Mouse (Mus musculus): ENCODE results near the gene Rhox2h. TPM values are rescaled to one million over a fixed set of nuclear protein-coding genes. Genes with fewer than 3 reads are reported as not detected.
"Not testable (repeated sequence)": the region's sequence is repeated elsewhere in the genome, so short reads cannot be mapped to it uniquely, and the experiment has no call there.

Gene Rhox2h
- not detected in 2 replicates for polyA plus RNA-seq (2015; fragmentation: Nextera tagmentation; extraction: Ambion mirVana)

GRCm38 (mm10) chrX:37673177-37673576, at the start of gene Rhox2h:
Gene Rhox2h (minus strand): TSS chrX:37673277.
- H3K36me3 ChIP-seq; H3K27me3 ChIP-seq; H3K4me2 ChIP-seq (replicated peaks); H3K27ac ChIP-seq (replicated peaks); H3K4me1 ChIP-seq; H3K9me3 ChIP-seq; H3K9ac ChIP-seq (replicated peaks); ATAC-seq (replicated peaks); H3K4me3 ChIP-seq: not testable (repeated sequence)
- WGBS, result 87% methylated on average over 8 of the region's 8 CpGs

DNA sequence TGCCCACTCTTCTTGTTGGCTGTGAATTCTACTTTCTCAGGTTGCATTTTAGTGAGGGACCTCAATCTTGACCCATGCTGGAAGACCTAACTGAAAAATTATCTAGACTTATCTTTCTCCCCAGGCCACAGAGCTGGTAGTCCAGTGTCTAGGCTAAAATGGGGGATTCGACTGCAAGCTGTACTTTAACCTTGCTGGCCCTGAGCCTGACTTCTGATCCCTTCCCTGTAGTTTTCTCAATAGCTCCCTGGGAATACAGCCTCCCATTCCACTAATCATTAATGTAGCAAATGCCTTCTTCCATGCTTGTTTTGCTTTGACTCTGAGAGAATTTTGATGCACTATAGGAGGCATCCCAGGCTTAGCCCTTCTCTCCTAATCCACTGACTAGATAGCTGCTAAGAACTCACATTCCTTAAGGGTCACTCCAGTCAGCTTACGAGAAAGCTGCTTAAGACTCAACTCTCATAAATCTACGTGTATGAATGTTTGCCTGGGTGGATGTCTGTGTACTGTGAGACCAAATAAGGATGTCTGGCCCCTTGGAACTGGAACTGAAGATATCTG, 28.8 kb upstream of the Rhox2h start:
- H3K9me3 ChIP-seq, result no peaks in the 10 kb centered on the region
- H3K36me3 ChIP-seq, result no peaks in the 10 kb centered on the region
- no peak for ATAC-seq (replicated peaks)
- H3K27me3 ChIP-seq, result no peaks in the 10 kb centered on the region
- no peak overlapping the region for H3K4me2 ChIP-seq (replicated peaks)
- no peak overlapping the region for H3K9ac ChIP-seq (replicated peaks)
- no peak overlapping the region for H3K27ac ChIP-seq (replicated peaks)
- WGBS, result 80% methylated on average over 3 of the region's 3 CpGs
- no peaks in the 10 kb centered on the region for H3K4me1 ChIP-seq
- no peak overlapping the region for H3K4me3 ChIP-seq

GRCm38 (mm10) chrX:37692261-37692660, 19.2 kb upstream of the Rhox2h start:
- Histone ChIP-seq H3K27me3 (no peaks in the 10 kb centered on the region), H3K4me2 (replicated peaks) (no peak overlapping the region), H3K27ac (replicated peaks) (no peak overlapping the region), H3K36me3 (no peaks in the 10 kb centered on the region), H3K9me3 (no peaks in the 10 kb centered on the region), H3K4me1 (no peaks in the 10 kb centered on the region), H3K4me3 (no peak overlapping the region), H3K9ac (replicated peaks) (no peak overlapping the region)
- no peak for ATAC-seq (replicated peaks)
- 80% methylated on average over 2 of the region's 2 CpGs for WGBS

DNA sequence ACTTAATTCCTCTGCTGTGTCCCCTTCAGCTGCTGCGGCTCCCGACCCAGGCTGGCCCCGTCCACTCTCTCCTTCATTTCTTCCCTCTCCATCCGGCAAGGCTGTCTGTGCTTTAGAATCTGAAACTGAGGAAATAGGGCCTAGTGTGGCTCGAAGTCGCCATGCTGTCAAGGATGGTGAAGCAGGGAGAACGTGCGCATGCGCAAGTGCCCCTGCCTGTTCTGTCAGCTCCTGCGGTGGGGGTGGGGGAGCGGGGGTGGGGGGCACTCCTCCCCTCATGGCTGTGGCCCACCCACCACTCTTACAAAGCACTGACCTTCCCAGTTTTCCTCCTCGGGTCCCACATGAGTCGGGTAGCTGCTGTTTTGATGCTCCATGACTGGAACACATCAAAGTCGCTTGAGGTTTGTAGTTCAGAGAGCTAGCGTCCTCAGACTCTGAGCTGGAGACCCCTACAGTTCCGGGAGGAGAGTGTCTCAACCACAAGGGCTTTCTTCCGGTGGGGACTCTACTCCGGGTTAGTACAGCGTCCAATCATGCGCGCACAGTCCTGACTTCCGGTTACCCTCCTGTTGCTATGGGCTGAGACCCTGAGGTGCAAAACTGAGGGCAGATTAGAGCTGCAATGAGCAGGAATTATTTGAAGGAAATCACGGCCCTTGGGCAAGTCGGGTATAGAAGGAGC, 10.1 kb upstream of the Rhox2h start:
- H3K27me3 ChIP-seq, result no peaks in the 10 kb centered on the region
- H3K9ac ChIP-seq (replicated peaks), result no peak overlapping the region
- no peak overlapping the region for H3K27ac ChIP-seq (replicated peaks)
- no peak overlapping the region for H3K4me3 ChIP-seq
- ATAC-seq (replicated peaks), result no peak
- H3K4me1 ChIP-seq, result no peaks in the 10 kb centered on the region
- no peak overlapping the region for H3K4me2 ChIP-seq (replicated peaks)
- WGBS, result 87% methylated on average over 24 of the region's 24 CpGs
- no peaks in the 10 kb centered on the region for H3K9me3 ChIP-seq
- no peaks in the 10 kb centered on the region for H3K36me3 ChIP-seq

DNA sequence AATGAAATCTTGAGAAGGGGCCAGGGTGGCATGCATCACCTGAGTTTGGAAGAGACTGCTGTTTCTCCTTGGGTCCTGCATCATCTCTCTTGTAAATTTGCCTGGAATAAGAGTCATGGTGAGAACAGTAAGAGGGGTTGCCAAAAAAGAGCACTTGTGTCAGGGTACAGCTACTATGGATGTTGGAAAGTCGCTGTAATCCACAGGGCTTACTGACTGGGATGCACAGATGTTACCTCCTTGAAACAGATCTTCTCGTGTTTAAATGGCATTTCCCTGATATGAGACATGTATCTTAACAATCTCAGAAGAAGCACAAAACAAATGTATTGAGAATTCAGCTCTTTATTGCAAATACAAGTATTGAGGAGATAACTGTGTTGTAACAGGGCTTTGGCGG, 4.4 kb downstream of the Rhox2h start, which contains the start of gene Rhox3h:
Gene Rhox3h (minus strand): TSS at position 101 of the 400 bp plus-strand sequence.
- not testable (repeated sequence) for H3K4me3 ChIP-seq; H3K4me1 ChIP-seq; ATAC-seq (replicated peaks); H3K27ac ChIP-seq (replicated peaks); H3K4me2 ChIP-seq (replicated peaks); H3K9ac ChIP-seq (replicated peaks); H3K36me3 ChIP-seq; H3K9me3 ChIP-seq; H3K27me3 ChIP-seq
- 94% methylated on average over 1 of the region's 3 CpGs for WGBS

DNA sequence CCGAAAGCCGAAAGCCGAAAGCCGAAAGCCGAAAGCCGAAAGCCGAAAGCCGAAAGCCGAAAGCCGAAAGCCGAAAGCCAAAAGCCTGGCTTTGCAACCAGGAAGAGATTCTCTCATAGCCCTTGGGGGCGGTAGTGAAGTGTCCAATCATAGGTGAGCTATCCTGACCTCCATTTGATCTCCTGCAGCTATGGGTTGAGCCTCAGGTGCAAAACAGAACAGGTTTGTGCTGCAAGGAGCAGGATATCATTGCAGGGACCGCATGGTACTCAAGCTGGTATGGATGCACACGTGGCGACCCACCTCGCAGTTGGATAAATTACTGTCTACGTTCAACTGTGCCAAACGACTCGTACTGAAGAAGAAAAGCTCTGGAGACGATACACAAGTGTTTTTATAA, 21.9 kb downstream of the Rhox2h start, which contains the start of gene Rhox4g:
Gene Rhox4g (minus strand): TSS at position 101 of the 400 bp plus-strand sequence.
- 89% methylated on average over 16 of the region's 20 CpGs for WGBS
- not testable (repeated sequence) for H3K36me3 ChIP-seq; H3K4me3 ChIP-seq; H3K4me1 ChIP-seq; ATAC-seq (replicated peaks); H3K9me3 ChIP-seq; H3K4me2 ChIP-seq (replicated peaks); H3K9ac ChIP-seq (replicated peaks); H3K27ac ChIP-seq (replicated peaks); H3K27me3 ChIP-seq

- not testable (repeated sequence) for H3K27me3 ChIP-seq; H3K4me2 ChIP-seq (replicated peaks); H3K4me3 ChIP-seq; H3K9me3 ChIP-seq; H3K9ac ChIP-seq (replicated peaks); H3K27ac ChIP-seq (replicated peaks); ATAC-seq (replicated peaks); H3K36me3 ChIP-seq; H3K4me1 ChIP-seq
- WGBS, result 90% methylated on average over 6 of the region's 6 CpGs
These were observed 29.7 kb downstream of the Rhox2h start, which contains the start of gene Rhox2g for GRCm38 (mm10) chrX:37643370-37643769. Gene Rhox2g (minus strand): TSS chrX:37643470.

GRCm38 (mm10) chrX:37628512-37628911, 44.6 kb downstream of the Rhox2h start, which contains the start of gene Rhox3g:
Gene Rhox3g (minus strand): TSS chrX:37628612.
- WGBS, result 82% methylated on average over 2 of the region's 2 CpGs
- ATAC-seq (replicated peaks), result not testable (repeated sequence)

More at GRCm38 (mm10) chrX:37628512-37628911, 44.6 kb downstream of the Rhox2h start, which contains the start of gene Rhox3g:
- not testable (repeated sequence) for H3K27ac ChIP-seq (replicated peaks); H3K4me2 ChIP-seq (replicated peaks); H3K27me3 ChIP-seq; H3K9me3 ChIP-seq; H3K36me3 ChIP-seq; H3K4me1 ChIP-seq; H3K9ac ChIP-seq (replicated peaks); H3K4me3 ChIP-seq

Other genes starting within 250 kb of the Rhox2h start
- gene Rhox4b, start 240.8 kb downstream of the Rhox2h start, polyA plus RNA-seq (2015; fragmentation: Nextera tagmentation; extraction: Ambion mirVana), result not detected in 2 replicates
- not detected in 2 replicates for gene Rhox2c, start 219.6 kb downstream of the Rhox2h start, polyA plus RNA-seq (2015; fragmentation: Nextera tagmentation; extraction: Ambion mirVana)
- not detected in 2 replicates for gene Rhox3c, start 214.7 kb downstream of the Rhox2h start, polyA plus RNA-seq (2015; fragmentation: Nextera tagmentation; extraction: Ambion mirVana)
- gene Rhox4c, start 192.9 kb downstream of the Rhox2h start, polyA plus RNA-seq (2015; fragmentation: Nextera tagmentation; extraction: Ambion mirVana), result not detected in 2 replicates
- not detected in 2 replicates for gene Rhox2d, start 179.8 kb downstream of the Rhox2h start, polyA plus RNA-seq (2015; fragmentation: Nextera tagmentation; extraction: Ambion mirVana)
- not detected in 2 replicates for gene Rhox4d, start 158.9 kb downstream of the Rhox2h start, polyA plus RNA-seq (2015; fragmentation: Nextera tagmentation; extraction: Ambion mirVana)
- not detected in 2 replicates for gene Rhox2e, start 142.8 kb downstream of the Rhox2h start, polyA plus RNA-seq (2015; fragmentation: Nextera tagmentation; extraction: Ambion mirVana)
- gene Rhox3e, start 131.3 kb downstream of the Rhox2h start, polyA plus RNA-seq (2015; fragmentation: Nextera tagmentation; extraction: Ambion mirVana), result not detected in 2 replicates
- not detected in 2 replicates for gene Rhox4e, start 115.9 kb downstream of the Rhox2h start, polyA plus RNA-seq (2015; fragmentation: Nextera tagmentation; extraction: Ambion mirVana)
- gene Rhox2f, start 101.9 kb downstream of the Rhox2h start, polyA plus RNA-seq (2015; fragmentation: Nextera tagmentation; extraction: Ambion mirVana), result not detected in 2 replicates
- gene Rhox3f, start 92.3 kb downstream of the Rhox2h start, polyA plus RNA-seq (2015; fragmentation: Nextera tagmentation; extraction: Ambion mirVana), result not detected in 2 replicates
- not detected in 2 replicates for gene Rhox4f, start 65.6 kb downstream of the Rhox2h start, polyA plus RNA-seq (2015; fragmentation: Nextera tagmentation; extraction: Ambion mirVana)
- not detected in 2 replicates for gene Rhox3g, start 44.7 kb downstream of the Rhox2h start, polyA plus RNA-seq (2015; fragmentation: Nextera tagmentation; extraction: Ambion mirVana)
- not detected in 2 replicates for gene Rhox2g, start 29.8 kb downstream of the Rhox2h start, polyA plus RNA-seq (2015; fragmentation: Nextera tagmentation; extraction: Ambion mirVana)
- gene Rhox4g, start 21.9 kb downstream of the Rhox2h start, polyA plus RNA-seq (2015; fragmentation: Nextera tagmentation; extraction: Ambion mirVana), result not detected in 2 replicates
- not detected in 2 replicates for gene Rhox3h, start 4.5 kb downstream of the Rhox2h start, polyA plus RNA-seq (2015; fragmentation: Nextera tagmentation; extraction: Ambion mirVana)
- gene Rhox5, start 131.6 kb upstream of the Rhox2h start, polyA plus RNA-seq (2015; fragmentation: Nextera tagmentation; extraction: Ambion mirVana), result not detected in 2 replicates
- gene Rhox6, start 153.6 kb upstream of the Rhox2h start, polyA plus RNA-seq (2015; fragmentation: Nextera tagmentation; extraction: Ambion mirVana), result not detected in 2 replicates
- not detected in 2 replicates for gene Rhox7a, start 158.4 kb upstream of the Rhox2h start, polyA plus RNA-seq (2015; fragmentation: Nextera tagmentation; extraction: Ambion mirVana)
- gene Rhox8, start 205.7 kb upstream of the Rhox2h start, polyA plus RNA-seq (2015; fragmentation: Nextera tagmentation; extraction: Ambion mirVana), result not detected in 2 replicates
- not detected in 2 replicates for gene Rhox7b, start 224.0 kb upstream of the Rhox2h start, polyA plus RNA-seq (2015; fragmentation: Nextera tagmentation; extraction: Ambion mirVana)
- gene Rhox9, start 228.5 kb upstream of the Rhox2h start, polyA plus RNA-seq (2015; fragmentation: Nextera tagmentation; extraction: Ambion mirVana), result not detected in 2 replicates

Measured in forebrain, embryonic 15.5 days (tissue).